Mouse (Mus musculus): ENCODE measurements at regions not wholly inside any gene's neighbourhood (a gene's known extent, or its start where the extent isn't known, plus 50 kb on each side); places are given as distances from the start of the nearest gene placed in this dataset.

- H3K27ac ChIP-seq, result no peak overlapping the region
- 42% methylated on average over 5 of the region's 5 CpGs for WGBS
- H3K4me3 ChIP-seq (replicated peaks), result no peak overlapping the region
- H3K36me3 ChIP-seq, result no peaks in the 10 kb centered on the region
- H3K27me3 ChIP-seq, result no peaks in the 10 kb centered on the region
- no peak for ATAC-seq (ENCODE audit: insufficient number of reproducible peaks, insufficient read depth, low FRiP score, low TSS enrichment, low read depth)
- H3K9ac ChIP-seq (replicated peaks), result no peak overlapping the region
- H3K4me2 ChIP-seq, result no peak overlapping the region
- peaks cover 5% of the 10 kb centered on the region; the same call in 1 of the 2 replicates for H3K9me3 ChIP-seq
- no peaks in the 10 kb centered on the region; the same call in 1 of the 2 replicates for H3K4me1 ChIP-seq (replicated peaks)
Measured at GRCm38 (mm10) chr12:26936696-26937458, 405.5 kb downstream of the Sox11 start.

GRCm38 (mm10) chr12:26930155-26930867 lies 412.1 kb downstream of the Sox11 start:
- H3K36me3 ChIP-seq, result no peaks in the 10 kb centered on the region
- no peak overlapping the region for H3K4me2 ChIP-seq
- H3K27me3 ChIP-seq, result no peaks in the 10 kb centered on the region
- no peak for ATAC-seq (ENCODE audit: insufficient number of reproducible peaks, insufficient read depth, low FRiP score, low TSS enrichment, low read depth)
- no peak overlapping the region for H3K27ac ChIP-seq
- H3K4me3 ChIP-seq (replicated peaks), result no peak overlapping the region
- no peak overlapping the region for H3K9ac ChIP-seq (replicated peaks)
- H3K4me1 ChIP-seq (replicated peaks), result peaks cover 9% of the 10 kb centered on the region
- H3K9me3 ChIP-seq, result no peaks in the 10 kb centered on the region
- WGBS, result 58% methylated on average over 7 of the region's 7 CpGs

- no peak overlapping the region for H3K27ac ChIP-seq
- H3K4me1 ChIP-seq (replicated peaks), result peaks cover 9% of the 10 kb centered on the region
- H3K9ac ChIP-seq (replicated peaks), result no peak overlapping the region
- H3K27me3 ChIP-seq, result no peaks in the 10 kb centered on the region; the same call in 1 of the 2 replicates
- H3K4me3 ChIP-seq (replicated peaks), result no peak overlapping the region
- 92% methylated on average over 1 of the region's 1 CpGs for WGBS
- ATAC-seq (ENCODE audit: insufficient number of reproducible peaks, insufficient read depth, low FRiP score, low TSS enrichment, low read depth), result no peak
- no peaks in the 10 kb centered on the region for H3K36me3 ChIP-seq
- no peak overlapping the region for H3K4me2 ChIP-seq
- no peaks in the 10 kb centered on the region for H3K9me3 ChIP-seq
Measured at GRCm38 (mm10) chr12:26906126-26906525, 436.2 kb downstream of the Sox11 start.

- peak overlapping the region; percentile 55 for H3K4me2 ChIP-seq
- no peaks in the 10 kb centered on the region for H3K9me3 ChIP-seq
- no peak overlapping the region for H3K9ac ChIP-seq (replicated peaks)
- no peak overlapping the region for H3K27ac ChIP-seq
- H3K4me1 ChIP-seq (replicated peaks), result peaks cover 9% of the 10 kb centered on the region
- WGBS, result 47% methylated on average over 2 of the region's 2 CpGs
- no peaks in the 10 kb centered on the region for H3K36me3 ChIP-seq
- H3K4me3 ChIP-seq (replicated peaks), result peak overlapping the region; percentile 23; the same call in 1 of the 2 replicates
- ATAC-seq (ENCODE audit: insufficient number of reproducible peaks, insufficient read depth, low FRiP score, low TSS enrichment, low read depth), result no peak
- H3K27me3 ChIP-seq, result no peaks in the 10 kb centered on the region; the same call in 1 of the 2 replicates
Measured at GRCm38 (mm10) chr12:26903894-26904272, 434.9 kb downstream of the Cmpk2 start.

GRCm38 (mm10) chr12:26903073-26903893 lies 434.3 kb downstream of the Cmpk2 start:
- Histone ChIP-seq H3K36me3 (no peaks in the 10 kb centered on the region), H3K4me2 (peak overlapping the region; percentile 55), H3K9me3 (no peaks in the 10 kb centered on the region), H3K9ac (replicated peaks) (no peak overlapping the region), H3K4me1 (replicated peaks) (peaks cover 9% of the 10 kb centered on the region), H3K27ac (no peak overlapping the region), H3K4me3 (replicated peaks) (peak overlapping the region; percentile 23), H3K27me3 (no peaks in the 10 kb centered on the region; the same call in 1 of the 2 replicates)
- ATAC-seq (ENCODE audit: insufficient number of reproducible peaks, insufficient read depth, low FRiP score, low TSS enrichment, low read depth), result peak; percentile 68
- WGBS, result 34% methylated on average over 23 of the region's 23 CpGs

- 31% methylated on average over 4 of the region's 4 CpGs for WGBS
- H3K4me2 ChIP-seq, result no peak overlapping the region
- ATAC-seq (ENCODE audit: insufficient number of reproducible peaks, insufficient read depth, low FRiP score, low TSS enrichment, low read depth), result no peak
Measured at GRCm38 (mm10) chr12:26891190-26891589, 422.2 kb downstream of the Cmpk2 start.

GRCm38 (mm10) chr12:26886635-26887014 lies 417.6 kb downstream of the Cmpk2 start:
- no peaks in the 10 kb centered on the region for H3K9me3 ChIP-seq
- no peak overlapping the region for H3K9ac ChIP-seq (replicated peaks)
- peaks cover 27% of the 10 kb centered on the region for H3K4me1 ChIP-seq (replicated peaks)
- H3K27ac ChIP-seq, result no peak overlapping the region
- H3K36me3 ChIP-seq, result no peaks in the 10 kb centered on the region
- ATAC-seq (ENCODE audit: insufficient number of reproducible peaks, insufficient read depth, low FRiP score, low TSS enrichment, low read depth), result no peak
- no peak overlapping the region for H3K4me2 ChIP-seq
- H3K27me3 ChIP-seq, result no peaks in the 10 kb centered on the region
- H3K4me3 ChIP-seq (replicated peaks), result no peak overlapping the region
- 67% methylated on average over 7 of the region's 7 CpGs for WGBS

More at GRCm38 (mm10) chr12:26891190-26891589, 422.2 kb downstream of the Cmpk2 start:
- Histone ChIP-seq H3K4me3 (replicated peaks) (no peak overlapping the region), H3K27me3 (no peaks in the 10 kb centered on the region), H3K4me1 (replicated peaks) (peaks cover 13% of the 10 kb centered on the region), H3K36me3 (no peaks in the 10 kb centered on the region), H3K9ac (replicated peaks) (no peak overlapping the region), H3K27ac (no peak overlapping the region), H3K9me3 (no peaks in the 10 kb centered on the region)

- peak overlapping the region; percentile 8; the same call in 1 of the 2 replicates for H3K4me2 ChIP-seq
- no peak overlapping the region for H3K4me3 ChIP-seq (replicated peaks)
- H3K4me1 ChIP-seq (replicated peaks), result peaks cover 24% of the 10 kb centered on the region
- H3K27me3 ChIP-seq, result no peaks in the 10 kb centered on the region
- ATAC-seq (ENCODE audit: insufficient number of reproducible peaks, insufficient read depth, low FRiP score, low TSS enrichment, low read depth), result no peak
- no peaks in the 10 kb centered on the region for H3K36me3 ChIP-seq
- WGBS, result 24% methylated on average over 12 of the region's 12 CpGs
- no peaks in the 10 kb centered on the region for H3K9me3 ChIP-seq
- no peak overlapping the region for H3K9ac ChIP-seq (replicated peaks)
- H3K27ac ChIP-seq, result peak overlapping the region; percentile 56; the same call in 1 of the 2 replicates
Measured at GRCm38 (mm10) chr12:26885831-26886634, 417.0 kb downstream of the Cmpk2 start.

GRCm38 (mm10) chr12:26885083-26885482 lies 416.1 kb downstream of the Cmpk2 start:
- no peak overlapping the region for H3K4me2 ChIP-seq
- H3K9me3 ChIP-seq, result no peaks in the 10 kb centered on the region
- ATAC-seq (ENCODE audit: insufficient number of reproducible peaks, insufficient read depth, low FRiP score, low TSS enrichment, low read depth), result no peak
- H3K4me1 ChIP-seq (replicated peaks), result peaks cover 20% of the 10 kb centered on the region
- no peaks in the 10 kb centered on the region for H3K36me3 ChIP-seq
- H3K4me3 ChIP-seq (replicated peaks), result no peak overlapping the region
- H3K9ac ChIP-seq (replicated peaks), result no peak overlapping the region
- H3K27me3 ChIP-seq, result no peaks in the 10 kb centered on the region
- WGBS, result 78% methylated on average over 3 of the region's 3 CpGs
- H3K27ac ChIP-seq, result no peak overlapping the region

- 62% methylated on average over 5 of the region's 5 CpGs for WGBS
- H3K9me3 ChIP-seq, result no peaks in the 10 kb centered on the region
- H3K9ac ChIP-seq (replicated peaks), result no peak overlapping the region
- ATAC-seq (ENCODE audit: insufficient number of reproducible peaks, insufficient read depth, low FRiP score, low TSS enrichment, low read depth), result no peak
- no peaks in the 10 kb centered on the region for H3K36me3 ChIP-seq
- H3K27ac ChIP-seq, result no peak overlapping the region
- no peak overlapping the region for H3K4me2 ChIP-seq
- H3K4me3 ChIP-seq (replicated peaks), result no peak overlapping the region
- no peaks in the 10 kb centered on the region for H3K27me3 ChIP-seq
- H3K4me1 ChIP-seq (replicated peaks), result peaks cover 20% of the 10 kb centered on the region
Measured at GRCm38 (mm10) chr12:26884156-26884555, 415.2 kb downstream of the Cmpk2 start.

Measured in limb, embryonic 12.5 days (tissue).